Mouse (Mus musculus): ENCODE data around the gene Olfr212. TPM values are rescaled to one million over a fixed set of nuclear protein-coding genes. Genes with fewer than 3 reads are reported as not detected.

The Olfr212 gene
- total and polyA plus RNA-seq, 3 experiments = 0.03 TPM; not detected in 2

DNA sequence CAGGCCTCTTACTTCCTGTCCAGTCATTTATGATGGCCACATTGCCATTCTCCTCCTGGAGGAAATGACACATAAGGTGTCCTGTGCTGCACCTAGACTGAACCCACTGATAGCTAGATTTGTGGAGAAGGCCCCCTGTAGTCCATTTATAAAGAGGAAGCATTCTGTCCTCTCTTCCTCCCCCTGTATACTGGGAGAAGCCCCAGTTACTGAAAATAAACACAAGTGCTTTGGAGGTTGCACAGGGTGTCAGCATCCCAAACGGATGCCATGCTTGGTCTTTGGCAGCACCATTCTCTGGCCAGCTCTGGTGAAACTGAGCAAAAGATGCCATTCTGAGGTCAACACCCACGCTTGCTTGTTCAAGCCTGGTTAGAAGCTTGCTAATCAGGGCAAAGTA is 47.1 kb upstream of the Olfr212 start:
- H3K9me3 ChIP-seq (replicated peaks; ENCODE audit: insufficient read depth, low read length) = no peaks in the 10 kb centered on the region
- H3K4me3 ChIP-seq (ENCODE audit: control insufficient read depth in 1 of 2, insufficient read depth in 1 of 2, low read depth in 2 of 2, low read length in 2 of 2) = no peak overlapping the region
- no peak overlapping the region for H3K9ac ChIP-seq (ENCODE audit: control insufficient read depth, low read depth, low read length, poor library complexity, severe bottlenecking)
- H3K4me1 ChIP-seq (ENCODE audit: control insufficient read depth in 1 of 2, insufficient read depth in 2 of 2, low read length in 2 of 2) = peaks cover 34 to 48% of the 10 kb centered on the region in 2 experiments
- peak overlapping the region; percentile 70 for H3K27ac ChIP-seq (ENCODE audit: control insufficient read depth, low read depth, low read length)
- peaks cover 0 to 40% of the 10 kb centered on the region in 2 experiments; a peak in 2 of 4 replicates for H3K36me3 ChIP-seq (ENCODE audit: control insufficient read depth in 1 of 2, insufficient read depth in 2 of 2, low read length in 2 of 2)
- peak; percentile 53 for DNase-seq (ENCODE audit: low read depth, low spot score)
- no peak for TF ChIP-seq POLR2AphosphoS2 (IDR thresholded peaks at IDR 0.05; ENCODE audit: low read length)
- no peak for TF ChIP-seq HCFC1 (IDR thresholded peaks at IDR 0.05; ENCODE audit: low read depth, low read length)
- 0 out of 2 replicates have a peak, but pooled peaks have one; percentile 7 for TF ChIP-seq ELF1 (IDR thresholded peaks at IDR 0.05; ENCODE audit: low read depth, low read length)
- no peak for TF ChIP-seq MEF2A (IDR thresholded peaks at IDR 0.05; ENCODE audit: extremely low read depth, insufficient replicate concordance, low read depth, low read length, poor library complexity, severe bottlenecking)
- no peaks in the 10 kb centered on the region for H3K79me2 ChIP-seq (ENCODE audit: control insufficient read depth, insufficient read depth, low read length, poor library complexity)
- H3K27me3 ChIP-seq (ENCODE audit: control insufficient read depth in 1 of 2, insufficient read depth in 2 of 2, low read length in 2 of 2) = no peaks in the 10 kb centered on the region

DNA sequence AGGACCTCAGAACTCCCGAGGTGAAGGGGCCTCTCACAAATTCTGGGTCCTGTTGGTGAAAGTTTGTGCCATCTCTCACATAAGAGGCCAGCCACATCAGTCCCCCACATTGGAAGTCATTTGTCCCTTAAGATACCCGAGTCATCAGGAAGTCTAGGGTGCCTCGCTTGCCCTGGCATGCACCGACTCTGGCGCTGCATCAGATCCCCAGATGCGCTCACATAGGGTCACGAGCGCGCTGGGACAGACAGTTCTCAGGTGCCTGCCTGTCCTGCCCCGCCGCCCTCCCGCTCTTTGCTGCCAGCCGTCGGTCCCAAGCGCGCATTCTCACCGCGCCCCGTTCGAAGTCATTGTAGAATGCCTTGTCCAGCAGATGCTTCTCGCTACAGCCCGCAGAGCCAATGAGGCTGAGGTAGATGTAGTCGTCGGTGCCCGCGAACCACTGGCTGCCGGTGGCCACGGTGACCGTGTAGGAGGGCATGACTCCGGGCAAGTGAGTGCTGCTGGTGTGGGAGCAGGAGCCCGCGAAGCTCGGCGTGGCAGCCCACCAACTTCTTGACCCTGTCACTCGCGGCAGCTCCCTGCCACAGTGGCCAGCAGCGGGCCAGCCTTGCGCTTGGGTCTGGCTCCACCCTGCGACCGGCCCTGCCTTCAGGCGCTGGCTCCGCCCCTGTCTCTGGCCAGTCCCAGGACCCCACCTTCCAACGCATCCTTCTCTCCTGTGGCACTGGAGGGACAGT is 45.6 kb upstream of the Olfr212 start, which contains the start of gene Alox5:
Gene Alox5 (minus strand): TSS at position 635 of the 740 bp plus-strand sequence.
- Histone ChIP-seq H3K36me3 (ENCODE audit: control insufficient read depth in 1 of 2, insufficient read depth in 2 of 2, low read length in 2 of 2) (peaks cover 0 to 36% of the 10 kb centered on the region in 2 experiments; a peak in 2 of 4 replicates), H3K9ac (ENCODE audit: control insufficient read depth, low read depth, low read length, poor library complexity, severe bottlenecking) (peak within 1 kb of the TSS; percentile 19), H3K4me3 (ENCODE audit: control insufficient read depth in 1 of 2, insufficient read depth in 1 of 2, low read depth in 2 of 2, low read length in 2 of 2) (peak within 1 kb of the TSS; percentile 22 to 29; a peak in 3 of 4 replicates), H3K79me2 (ENCODE audit: control insufficient read depth, insufficient read depth, low read length, poor library complexity) (no peaks in the 10 kb centered on the region), H3K27me3 (ENCODE audit: control insufficient read depth in 1 of 2, insufficient read depth in 2 of 2, low read length in 2 of 2) (no peaks in the 10 kb centered on the region), H3K4me1 (ENCODE audit: control insufficient read depth in 1 of 2, insufficient read depth in 2 of 2, low read length in 2 of 2) (peaks cover 33 to 43% of the 10 kb centered on the region in 2 experiments), H3K9me3 (replicated peaks; ENCODE audit: insufficient read depth, low read length) (no peaks in the 10 kb centered on the region), H3K27ac (ENCODE audit: control insufficient read depth, low read depth, low read length) (0 out of 2 replicates have a peak within 1 kb of the TSS, but pooled peaks have one; percentile 17)
- peak; percentile 24 for DNase-seq (ENCODE audit: low read depth, low spot score)
- TF ChIP-seq TAL1 (IDR thresholded peaks at IDR 0.05; ENCODE audit: low read length) = no peak
- TF ChIP-seq CTCF (IDR thresholded peaks at IDR 0.05 in 2 of 3, conservative IDR thresholded peaks at IDR 0.05 in 1 of 3; ENCODE audit: control insufficient read depth in 1 of 3, insufficient read depth in 1 of 3, low read depth in 2 of 3, low read length in 3 of 3, poor library complexity in 1 of 3, severe bottlenecking in 1 of 3) = no peak
- no peak for TF ChIP-seq NELFE (IDR thresholded peaks at IDR 0.05; ENCODE audit: low read depth, low read length)
- no peak for TF ChIP-seq MXI1 (IDR thresholded peaks at IDR 0.05; ENCODE audit: low read depth, low read length)
- TF ChIP-seq UBTF (IDR thresholded peaks at IDR 0.05; ENCODE audit: borderline replicate concordance, insufficient read depth, low read depth, low read length) = no peak
- TF ChIP-seq POLR2AphosphoS5 (IDR thresholded peaks at IDR 0.05; ENCODE audit: borderline replicate concordance, low read depth, low read length) = no peak
- no peak for TF ChIP-seq ELF1 (IDR thresholded peaks at IDR 0.05; ENCODE audit: low read depth, low read length)
- no peak for TF ChIP-seq USF2 (IDR thresholded peaks at IDR 0.05; ENCODE audit: borderline replicate concordance in 1 of 2, insufficient read depth in 1 of 2, low read depth in 1 of 2, low read length in 2 of 2)
- no peak for TF ChIP-seq ZNF384 (IDR thresholded peaks at IDR 0.05; ENCODE audit: low read depth, low read length)
- no peak for TF ChIP-seq BHLHE40 (IDR thresholded peaks at IDR 0.05; ENCODE audit: borderline replicate concordance, low read depth, low read length)
- TF ChIP-seq ZKSCAN1 (IDR thresholded peaks at IDR 0.05; ENCODE audit: low read depth, low read length) = no peak
